Mouse (Mus musculus) C2C12 (cell line): Measurements from ENCODE around the gene Rasef. TPM values are rescaled to one million over a fixed set of nuclear protein-coding genes. Genes with fewer than 3 reads are reported as not detected.

Experiments used
- H3K27me3 ChIP-seq: one replicate; pipeline ENCODE4 v1.6.1; 2011; ENCODE audit not compliant: control insufficient read depth, insufficient read depth, insufficient read length
- H3K36me3 ChIP-seq: one replicate; pipeline ENCODE4 v1.6.1; 2011; ENCODE audit not compliant: control insufficient read depth, insufficient read depth
- H3K4me3 ChIP-seq: one replicate; pipeline ENCODE4 v1.5.1; 2011; ENCODE audit warnings: mild to moderate bottlenecking, control low read depth; ENCODE audit not compliant: poor library complexity, insufficient read depth, severe bottlenecking
- H3K79me2 ChIP-seq: one replicate; pipeline ENCODE4 v1.6.1; 2011; ENCODE audit not compliant: control insufficient read depth, insufficient read depth
- H3K79me3 ChIP-seq: one replicate; pipeline ENCODE4 v1.6.1; 2011; ENCODE audit warnings: low read depth, control low read depth
- H3ac ChIP-seq: one replicate; pipeline ENCODE3; 2011; ENCODE audit warnings: low read depth; ENCODE audit not compliant: control insufficient read depth, insufficient read length
- CEBPB ChIP-seq: IDR thresholded peaks from one replicate; pipeline ENCODE4 v1.6.1; 2011; ENCODE audit warnings: low read depth, mild to moderate bottlenecking, control low read depth, moderate library complexity
- CTCF ChIP-seq: IDR thresholded peaks from one replicate; pipeline ENCODE4 v1.5.1; 2011; ENCODE audit not compliant: control insufficient read depth, insufficient read depth, insufficient read length
- FOSL1 ChIP-seq: IDR thresholded peaks from one replicate; pipeline ENCODE4 v1.8.0; 2011; ENCODE audit warnings: mild to moderate bottlenecking, low read length; ENCODE audit not compliant: poor library complexity, insufficient read depth, severe bottlenecking
- MAX ChIP-seq: IDR thresholded peaks from one replicate; pipeline ENCODE4 v1.6.1; 2011; ENCODE audit warnings: mild to moderate bottlenecking, control low read depth
- MYOD1 ChIP-seq: IDR thresholded peaks from one replicate; pipeline ENCODE4 v1.6.1; 2011; ENCODE audit warnings: low read depth; ENCODE audit not compliant: control insufficient read depth, insufficient read length
- MYOG ChIP-seq: IDR thresholded peaks from one replicate; pipeline ENCODE4 v1.6.1; 2011; ENCODE audit not compliant: control insufficient read depth, insufficient read length; ENCODE audit errors: extremely low read depth
- USF1 ChIP-seq: IDR thresholded peaks from one replicate; pipeline ENCODE4 v1.6.1; 2011; ENCODE audit warnings: low read depth, mild to moderate bottlenecking, control low read depth, moderate library complexity
- polyA plus RNA-seq: library from polyadenylated mRNA; unstranded; fragments of >200 nt; fragmentation: generic; extraction: Trizol; gene quantifications from one replicate; pipeline ENCODE4 v1.2.1, GENCODE M21; 2012; ENCODE audit warnings: missing spikeins

Gene Rasef
- polyA plus RNA-seq, 1 experiment = not detected

- Histone ChIP-seq H3K79me3 (no peaks in the 10 kb centered on the region), H3K4me3 (no peak overlapping the region), H3K79me2 (no peaks in the 10 kb centered on the region), H3K36me3 (no peaks in the 10 kb centered on the region), H3K27me3 (no peaks in the 10 kb centered on the region), H3ac (no peak overlapping the region)
- TF ChIP-seq MAX (no peak), MYOG (no peak), CTCF (no peak), CEBPB (no peak)
These were observed 6.6 kb downstream of the Rasef start for GRCm38 (mm10) chr4:73784147-73784546.

GRCm38 (mm10) chr4:73781061-73781460 lies 9.7 kb downstream of the Rasef start:
- Histone ChIP-seq H3K79me2 (no peaks in the 10 kb centered on the region), H3K79me3 (no peaks in the 10 kb centered on the region), H3ac (no peak overlapping the region), H3K4me3 (no peak overlapping the region), H3K27me3 (no peaks in the 10 kb centered on the region), H3K36me3 (no peaks in the 10 kb centered on the region)
- no peak for TF ChIP-seq MYOG
- TF ChIP-seq FOSL1 = no peak
- no peak for TF ChIP-seq USF1
- TF ChIP-seq CTCF = no peak
- no peak for TF ChIP-seq MAX
- no peak for TF ChIP-seq MYOD1
- no peak for TF ChIP-seq CEBPB

GRCm38 (mm10) chr4:73775266-73775665 lies 15.5 kb downstream of the Rasef start:
- Histone ChIP-seq H3K4me3 (no peak overlapping the region), H3K79me2 (no peaks in the 10 kb centered on the region), H3ac (no peak overlapping the region), H3K27me3 (no peaks in the 10 kb centered on the region), H3K36me3 (no peaks in the 10 kb centered on the region), H3K79me3 (no peaks in the 10 kb centered on the region)
- no peak for TF ChIP-seq MAX
- TF ChIP-seq USF1 = no peak
- TF ChIP-seq MYOD1 = no peak
- no peak for TF ChIP-seq MYOG
- no peak for TF ChIP-seq CTCF
- no peak for TF ChIP-seq CEBPB
- TF ChIP-seq FOSL1 = no peak

DNA sequence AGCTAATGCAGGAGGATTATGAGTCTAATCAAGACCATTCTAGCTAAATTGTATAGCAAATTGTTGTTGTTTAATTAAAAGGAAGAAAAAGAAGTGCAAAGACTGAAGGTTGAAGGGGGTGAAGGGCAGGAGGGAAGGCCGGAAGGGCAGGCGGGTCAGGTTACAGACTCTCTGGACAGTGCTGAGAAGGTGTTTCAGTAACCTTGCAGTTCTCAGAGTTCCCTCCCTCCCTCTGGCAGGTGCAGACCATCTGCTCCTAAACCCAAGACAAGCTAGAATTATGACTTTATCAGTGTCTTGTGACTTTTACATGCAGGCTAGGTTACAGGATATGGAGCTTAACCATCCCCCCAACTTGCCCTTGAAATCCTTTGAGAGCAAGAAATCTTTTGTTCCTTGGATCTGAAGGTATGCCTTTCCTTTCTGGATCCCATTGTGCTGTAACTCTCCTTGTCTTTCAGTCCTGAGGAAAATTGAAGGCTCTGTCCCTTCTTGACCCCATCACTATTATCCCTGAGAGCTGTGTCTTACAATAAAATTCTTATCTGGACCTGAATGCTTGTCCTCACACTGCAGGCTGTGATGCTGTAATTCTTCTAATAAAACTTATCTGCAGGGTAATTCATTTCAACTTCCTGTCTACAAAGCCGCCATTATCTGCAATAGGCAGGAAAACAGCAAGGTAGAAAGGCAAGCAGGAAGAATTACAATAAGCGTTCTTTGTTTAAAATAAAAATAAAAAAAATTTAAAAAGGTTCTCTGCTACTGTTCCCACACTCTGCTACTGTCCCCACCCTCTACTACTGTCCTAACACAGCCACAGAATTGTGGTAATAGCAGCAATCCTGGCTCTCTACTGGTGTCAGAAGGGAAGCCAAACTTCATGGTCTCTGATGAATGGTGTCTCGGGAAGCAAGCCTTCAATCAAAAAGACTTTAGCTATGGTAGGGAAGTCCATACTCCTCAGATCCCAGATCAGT lies 16.7 kb downstream of the Rasef start:
- H3ac ChIP-seq = no peak overlapping the region
- H3K36me3 ChIP-seq = no peaks in the 10 kb centered on the region
- H3K79me3 ChIP-seq = no peaks in the 10 kb centered on the region
- no peaks in the 10 kb centered on the region for H3K79me2 ChIP-seq
- TF ChIP-seq FOSL1 (no peak), CEBPB (no peak), USF1 (no peak), MAX (no peak), MYOG (no peak), CTCF (no peak), MYOD1 (no peak)
- no peaks in the 10 kb centered on the region for H3K27me3 ChIP-seq
- no peak overlapping the region for H3K4me3 ChIP-seq

- TF ChIP-seq MYOD1 (no peak), MAX (no peak), MYOG (no peak), CEBPB (no peak), USF1 (no peak), FOSL1 (no peak), CTCF (no peak)
- Histone ChIP-seq H3ac (no peak overlapping the region), H3K27me3 (no peaks in the 10 kb centered on the region)
These were observed 18.8 kb downstream of the Rasef start for GRCm38 (mm10) chr4:73772028-73772427.

GRCm38 (mm10) chr4:73770592-73770991 lies 20.2 kb downstream of the Rasef start:
- H3ac ChIP-seq = no peak overlapping the region
- no peaks in the 10 kb centered on the region for H3K36me3 ChIP-seq
- no peaks in the 10 kb centered on the region for H3K79me3 ChIP-seq
- H3K4me3 ChIP-seq = no peak overlapping the region
- no peaks in the 10 kb centered on the region for H3K27me3 ChIP-seq
- TF ChIP-seq CEBPB = no peak
- TF ChIP-seq USF1 = no peak
- no peak for TF ChIP-seq MAX
- TF ChIP-seq CTCF = no peak
- TF ChIP-seq FOSL1 = no peak
- no peak for TF ChIP-seq MYOD1
- no peak for TF ChIP-seq MYOG
- no peaks in the 10 kb centered on the region for H3K79me2 ChIP-seq

More at GRCm38 (mm10) chr4:73772028-73772427, 18.8 kb downstream of the Rasef start:
- H3K4me3 ChIP-seq = no peak overlapping the region
- no peaks in the 10 kb centered on the region for H3K79me2 ChIP-seq
- H3K79me3 ChIP-seq = no peaks in the 10 kb centered on the region
- H3K36me3 ChIP-seq = no peaks in the 10 kb centered on the region
